Mouse (Mus musculus) embryonic facial prominence, embryonic 11.5 days (tissue): ENCODE data around the gene Cfdp1. TPM values are rescaled to one million over a fixed set of nuclear protein-coding genes. Genes with fewer than 3 reads are reported as not detected.

Source experiments
- ATAC-seq: fragments of 200-750 bp; cut with Nextera tagmentation; replicated peaks from 2 replicates; pipeline ENCODE4 v1.8.0; 2017; ENCODE audit warnings: low read depth; ENCODE audit not compliant: insufficient number of reproducible peaks, low FRiP score, low TSS enrichment
- DNase-seq: peaks from one replicate; pipeline ENCODE4 v3.0.0-alpha.2; 2015; ENCODE audit warnings: low spot score
- H3K27ac ChIP-seq: fragments of 300-500 bp; sonication (generic); replicated peaks from 2 replicates; pipeline ENCODE4 v1.5.1; 2014; ENCODE audit warnings: mild to moderate bottlenecking, low read depth, low read length, control low read depth
- H3K27me3 ChIP-seq: fragments of 300-500 bp; sonication (generic); 2 replicates; pipeline ENCODE4 v1.6.1; 2014; ENCODE audit warnings: mild to moderate bottlenecking, low read length, moderate library complexity, mixed read lengths; ENCODE audit not compliant: control insufficient read depth, insufficient read depth
- H3K36me3 ChIP-seq: fragments of 300-500 bp; sonication (generic); replicated peaks from 2 replicates; pipeline ENCODE4 v1.6.1; 2014; ENCODE audit warnings: low read depth, mild to moderate bottlenecking, low read length, moderate library complexity, mixed read lengths; ENCODE audit not compliant: control insufficient read depth, insufficient read depth
- H3K4me1 ChIP-seq: fragments of 300-500 bp; sonication (generic); 2 replicates; pipeline ENCODE4 v1.6.1; 2014; ENCODE audit warnings: low read length, mixed read lengths; ENCODE audit not compliant: control insufficient read depth, insufficient read depth
- H3K4me2 ChIP-seq: fragments of 300-500 bp; sonication (generic); 2 replicates; pipeline ENCODE4 v1.6.1; 2014; ENCODE audit warnings: low read depth, mild to moderate bottlenecking, control low read depth, low read length, moderate library complexity
- H3K4me3 ChIP-seq: fragments of 300-500 bp; sonication (generic); 2 replicates; pipeline ENCODE4 v1.5.1; 2014; ENCODE audit warnings: low read depth, low read length, control low read depth
- H3K9ac ChIP-seq: fragments of 300-500 bp; sonication (generic); replicated peaks from 2 replicates; pipeline ENCODE4 v1.6.1; 2014; ENCODE audit warnings: mild to moderate bottlenecking, control low read depth, low read length
- H3K9me3 ChIP-seq: fragments of 300-500 bp; sonication (generic); replicated peaks from 2 replicates; pipeline ENCODE4 v1.6.1; 2016; ENCODE audit warnings: mild to moderate bottlenecking, low read length, inconsistent platforms, mixed read lengths; ENCODE audit not compliant: control insufficient read depth
- WGBS: fragments of 180-500 bp; shearing (Covaris S2); extraction: QIAGEN DNeasy Blood & Tissue Kit; methylation state at CpG from one replicate; pipeline ENCODE4 v1.1.7; 2014; 5-methylcytosine and 5-hydroxymethylcytosine counted together
- polyA plus RNA-seq: library from polyadenylated mRNA; unstranded; fragments of >200 nt; fragmentation: Nextera tagmentation; extraction: Ambion mirVana; gene quantifications from 2 replicates; pipeline ENCODE4 v1.2.1, GENCODE M21; 2014

Gene Cfdp1
- polyA plus RNA-seq, 1 experiment from 2014 or later, result 278 TPM

GRCm38 (mm10) chr8:111765096-111765495, 89.0 kb downstream of the Cfdp1 start:
- peaks cover 2% of the 10 kb centered on the region; the same call in 1 of the 2 replicates for H3K36me3 ChIP-seq
- WGBS, result 91% methylated on average over 9 of the region's 9 CpGs
- no peaks in the 10 kb centered on the region; the same call in 1 of the 2 replicates for H3K4me1 ChIP-seq
- H3K27me3 ChIP-seq, result no peaks in the 10 kb centered on the region
- ATAC-seq, result no peak
- no peak for DNase-seq
- no peaks in the 10 kb centered on the region for H3K9me3 ChIP-seq
- no peak overlapping the region for H3K27ac ChIP-seq
- H3K4me3 ChIP-seq, result no peak overlapping the region
- H3K9ac ChIP-seq, result no peak overlapping the region
- H3K4me2 ChIP-seq, result no peak overlapping the region

DNA sequence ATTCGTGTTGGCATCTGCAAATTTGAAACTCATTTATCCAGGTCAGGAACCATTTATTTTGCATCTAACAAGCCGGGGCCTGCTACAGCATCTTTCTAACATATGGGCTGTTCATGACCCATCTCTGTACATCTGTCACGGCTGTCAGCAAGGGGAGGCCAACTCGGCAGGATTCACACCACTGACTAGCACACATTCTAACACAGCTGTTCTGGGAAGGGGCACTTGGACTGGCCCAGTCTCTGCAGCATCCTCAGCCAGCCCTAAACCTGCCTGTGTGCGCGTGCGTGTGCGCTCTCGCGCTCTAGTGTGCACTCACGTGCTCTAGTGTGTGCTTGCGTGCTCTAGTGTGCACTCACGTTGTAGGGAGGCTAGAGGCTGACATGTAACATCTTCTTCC, 93.4 kb downstream of the Cfdp1 start:
- H3K4me2 ChIP-seq, result no peak overlapping the region
- 87% methylated on average over 13 of the region's 13 CpGs for WGBS
- H3K27ac ChIP-seq, result no peak overlapping the region
- H3K36me3 ChIP-seq, result peaks cover 2% of the 10 kb centered on the region; the same call in 1 of the 2 replicates
- H3K4me3 ChIP-seq, result no peak overlapping the region
- H3K4me1 ChIP-seq, result no peaks in the 10 kb centered on the region
- no peak overlapping the region for H3K9ac ChIP-seq
- ATAC-seq (no peak), DNase-seq (no peak)
- H3K27me3 ChIP-seq, result no peaks in the 10 kb centered on the region
- no peaks in the 10 kb centered on the region for H3K9me3 ChIP-seq

- Histone ChIP-seq H3K27me3 (no peaks in the 10 kb centered on the region), H3K4me1 (no peaks in the 10 kb centered on the region), H3K27ac (no peak overlapping the region), H3K9ac (no peak overlapping the region), H3K4me3 (no peak overlapping the region), H3K9me3 (no peaks in the 10 kb centered on the region), H3K4me2 (no peak overlapping the region), H3K36me3 (no peaks in the 10 kb centered on the region; the same call in 1 of the 2 replicates)
- WGBS, result 86% methylated on average over 5 of the region's 5 CpGs
- DNase-seq, result no peak
- ATAC-seq, result no peak
Measured at GRCm38 (mm10) chr8:111758817-111759216, 95.3 kb downstream of the Cfdp1 start.

- ATAC-seq (no peak), DNase-seq (no peak)
- Histone ChIP-seq H3K27me3 (no peaks in the 10 kb centered on the region), H3K36me3 (no peaks in the 10 kb centered on the region; the same call in 1 of the 2 replicates), H3K4me1 (no peaks in the 10 kb centered on the region), H3K27ac (no peak overlapping the region), H3K4me3 (no peak overlapping the region), H3K9me3 (no peaks in the 10 kb centered on the region), H3K4me2 (no peak overlapping the region), H3K9ac (no peak overlapping the region)
- 92% methylated on average over 9 of the region's 9 CpGs for WGBS
Measured at GRCm38 (mm10) chr8:111757599-111757998, 96.5 kb downstream of the Cfdp1 start.

DNA sequence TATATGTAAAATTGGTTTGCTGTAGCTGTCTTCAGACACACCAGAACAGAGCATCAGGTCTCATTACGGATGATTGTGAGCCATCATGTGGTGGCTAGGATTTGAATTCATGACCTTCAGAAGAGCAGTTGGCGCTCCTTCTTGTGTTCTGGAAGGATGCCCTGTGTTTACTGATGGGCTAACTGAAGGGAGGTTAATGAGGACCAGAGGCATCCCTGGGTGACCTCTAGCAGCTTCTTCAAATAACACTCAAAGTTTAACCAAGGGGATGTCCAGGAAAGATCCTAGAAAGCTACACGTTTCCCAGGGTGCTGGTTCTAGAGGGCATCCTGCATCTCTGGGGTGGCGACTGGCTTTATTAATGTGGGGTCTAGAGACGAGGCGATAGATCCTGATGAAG, 99.4 kb downstream of the Cfdp1 start:
- no peak overlapping the region for H3K27ac ChIP-seq
- H3K4me3 ChIP-seq, result no peak overlapping the region
- no peaks in the 10 kb centered on the region; the same call in 1 of the 2 replicates for H3K36me3 ChIP-seq
- H3K4me2 ChIP-seq, result no peak overlapping the region
- no peak overlapping the region for H3K9ac ChIP-seq
- no peaks in the 10 kb centered on the region for H3K9me3 ChIP-seq
- DNase-seq, result no peak
- ATAC-seq, result no peak
- 83% methylated on average over 6 of the region's 6 CpGs for WGBS
- H3K27me3 ChIP-seq, result no peaks in the 10 kb centered on the region
- H3K4me1 ChIP-seq, result no peaks in the 10 kb centered on the region

- ATAC-seq (no peak), DNase-seq (no peak)
- WGBS, result 38% methylated on average over 2 of the region's 2 CpGs
- H3K4me1 ChIP-seq, result no peaks in the 10 kb centered on the region
- no peaks in the 10 kb centered on the region; the same call in 1 of the 2 replicates for H3K36me3 ChIP-seq
- no peaks in the 10 kb centered on the region for H3K27me3 ChIP-seq
- no peak overlapping the region for H3K4me2 ChIP-seq
- no peak overlapping the region for H3K4me3 ChIP-seq
- H3K27ac ChIP-seq, result no peak overlapping the region
- no peak overlapping the region for H3K9ac ChIP-seq
- no peaks in the 10 kb centered on the region for H3K9me3 ChIP-seq
Measured at GRCm38 (mm10) chr8:111754088-111754487, 100.0 kb downstream of the Cfdp1 start.

DNA sequence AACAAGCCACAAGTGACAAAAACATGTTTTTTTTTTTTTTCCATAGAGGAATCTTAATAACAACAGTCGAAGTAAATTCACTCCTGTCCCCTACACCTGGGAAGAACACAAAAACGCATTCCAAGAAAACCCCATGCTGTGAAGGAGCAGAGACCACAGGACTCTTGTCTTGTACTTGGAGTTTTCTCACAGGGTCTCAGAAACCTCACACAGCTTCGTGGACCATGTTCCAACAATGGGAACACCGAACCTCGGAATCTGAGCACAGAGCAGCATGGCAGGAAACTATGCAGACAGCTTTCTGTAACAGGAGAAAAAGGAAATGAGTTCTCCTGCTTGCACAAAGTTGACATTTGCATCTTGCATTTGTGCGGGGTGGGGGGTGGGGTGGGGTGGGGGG, 105.3 kb downstream of the Cfdp1 start:
- H3K9ac ChIP-seq, result no peak overlapping the region
- no peak overlapping the region for H3K27ac ChIP-seq
- no peaks in the 10 kb centered on the region for H3K27me3 ChIP-seq
- ATAC-seq, result no peak
- no peak overlapping the region for H3K4me2 ChIP-seq
- no peak overlapping the region for H3K4me3 ChIP-seq
- WGBS, result 59% methylated on average over 6 of the region's 6 CpGs
- H3K4me1 ChIP-seq, result peaks cover 2% of the 10 kb centered on the region
- no peaks in the 10 kb centered on the region for H3K36me3 ChIP-seq
- no peak for DNase-seq
- H3K9me3 ChIP-seq, result no peaks in the 10 kb centered on the region

DNA sequence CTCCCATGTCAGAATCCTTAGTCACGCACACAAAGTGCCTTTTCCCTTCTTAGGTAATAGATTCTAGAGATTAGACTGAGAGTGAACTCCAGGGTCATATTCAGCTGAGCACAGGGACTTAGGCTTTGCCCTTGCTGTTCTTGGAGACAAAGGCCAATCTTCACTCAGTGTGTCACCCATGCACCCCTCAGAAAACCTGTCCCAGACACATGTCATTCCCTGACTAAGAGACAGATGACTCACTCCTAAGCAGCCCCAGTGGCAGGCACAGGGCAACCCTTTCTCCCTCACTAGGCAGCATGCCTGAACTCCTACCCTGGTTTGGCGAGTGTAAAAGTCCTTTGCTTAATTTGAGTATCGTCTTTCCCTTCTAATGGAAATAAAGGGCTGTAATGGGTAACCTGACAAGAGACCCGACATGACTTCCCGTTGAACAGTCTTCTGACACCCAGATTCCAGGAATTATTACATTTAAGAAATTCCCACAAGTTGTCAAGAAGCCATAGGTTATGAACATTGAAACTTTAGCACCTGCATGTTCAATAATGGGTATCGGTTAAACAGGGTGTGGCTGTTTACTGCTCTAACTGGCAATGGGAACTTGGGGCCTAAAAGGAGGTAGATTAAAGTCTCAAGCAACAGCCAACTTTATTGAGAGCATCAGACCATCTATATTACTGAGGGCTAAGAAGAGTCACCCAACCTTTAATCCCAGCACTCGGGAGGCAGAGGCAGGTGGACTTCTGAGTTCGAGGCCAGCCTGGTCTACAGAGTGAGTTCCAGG, 106.0 kb downstream of the Cfdp1 start:
- ATAC-seq (no peak), DNase-seq (no peak)
- Histone ChIP-seq H3K9me3 (no peaks in the 10 kb centered on the region), H3K27me3 (no peaks in the 10 kb centered on the region), H3K36me3 (no peaks in the 10 kb centered on the region; the same call in 1 of the 2 replicates), H3K4me2 (no peak overlapping the region), H3K4me1 (peaks cover 2% of the 10 kb centered on the region), H3K4me3 (no peak overlapping the region), H3K27ac (no peak overlapping the region), H3K9ac (no peak overlapping the region)
- 71% methylated on average over 8 of the region's 8 CpGs for WGBS
